Mouse (Mus musculus): ENCODE measurements around the gene Vamp4.

Vamp4 gene

DNA sequence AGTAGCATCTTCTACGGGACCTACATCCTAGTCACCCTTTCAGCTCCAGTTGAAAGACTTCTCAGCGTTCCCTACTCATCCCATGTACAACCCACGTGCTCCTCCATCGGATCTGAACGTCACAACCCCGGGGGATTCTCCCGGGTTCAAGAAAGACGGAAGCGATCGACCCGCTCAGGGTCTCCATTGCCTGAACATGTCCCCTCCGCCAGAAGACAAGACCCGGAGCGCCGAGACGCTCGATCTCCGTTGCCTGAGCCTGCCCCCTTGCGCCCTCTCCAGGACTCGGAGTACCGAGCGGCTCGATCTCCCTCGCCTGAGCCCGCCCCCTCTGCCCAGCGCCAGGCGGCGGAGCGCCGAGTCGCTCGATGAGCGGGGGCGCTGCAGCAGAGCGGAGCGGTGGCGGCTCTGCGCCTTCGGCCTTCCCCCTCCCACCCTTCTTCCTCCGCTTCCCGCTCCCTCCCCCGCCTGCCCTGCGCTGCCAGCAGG is at the start of gene Vamp4:
Gene Vamp4 (plus strand): TSS at position 256 of the 489 bp plus-strand sequence.
- DNase-seq (ENCODE audit: extremely low spot score, low read depth, low spot score): peak; percentile 73

DNA sequence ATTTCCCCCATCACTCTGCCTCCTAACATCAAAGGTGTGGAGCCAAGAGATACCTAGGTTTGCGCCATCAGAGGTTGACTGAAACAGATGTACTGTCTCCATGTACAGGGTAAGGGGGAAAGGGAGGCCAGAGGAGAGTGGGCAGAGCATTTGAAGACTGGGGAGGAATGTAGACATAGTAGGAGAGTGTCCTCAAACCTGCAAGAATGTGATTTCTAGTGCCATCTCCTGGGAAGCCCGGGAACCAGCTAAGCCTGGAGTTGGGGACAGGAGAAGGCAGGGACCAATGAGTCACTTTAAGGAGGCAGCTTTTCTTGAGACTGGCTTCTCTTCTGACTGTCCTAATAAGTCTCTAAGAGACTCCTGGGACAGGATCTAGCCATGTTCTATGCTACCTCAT is 40.7 kb upstream of the Vamp4 start:
- no peak for DNase-seq (ENCODE audit: extremely low spot score, low read depth, low spot score)

DNA sequence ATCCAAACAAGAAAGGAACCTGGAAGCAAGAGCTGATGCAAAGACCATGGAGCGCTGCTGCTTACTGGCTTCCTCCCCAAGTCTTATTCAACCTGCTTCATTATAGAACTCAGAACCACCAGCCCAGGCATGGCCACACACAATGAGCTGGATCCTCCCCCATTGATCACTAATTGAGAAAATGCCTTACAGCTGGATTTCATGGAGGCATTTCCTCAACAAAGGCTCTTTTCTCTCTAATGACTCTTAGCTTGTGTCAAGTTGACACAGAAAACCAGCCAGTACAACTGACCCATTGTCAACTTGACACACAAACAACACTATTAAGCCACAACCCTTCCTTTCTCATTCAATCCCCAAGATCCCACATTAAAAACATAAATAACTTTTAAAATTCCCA is 39.6 kb upstream of the Vamp4 start:
- no peak for DNase-seq (ENCODE audit: extremely low spot score, low read depth, low spot score)

DNA sequence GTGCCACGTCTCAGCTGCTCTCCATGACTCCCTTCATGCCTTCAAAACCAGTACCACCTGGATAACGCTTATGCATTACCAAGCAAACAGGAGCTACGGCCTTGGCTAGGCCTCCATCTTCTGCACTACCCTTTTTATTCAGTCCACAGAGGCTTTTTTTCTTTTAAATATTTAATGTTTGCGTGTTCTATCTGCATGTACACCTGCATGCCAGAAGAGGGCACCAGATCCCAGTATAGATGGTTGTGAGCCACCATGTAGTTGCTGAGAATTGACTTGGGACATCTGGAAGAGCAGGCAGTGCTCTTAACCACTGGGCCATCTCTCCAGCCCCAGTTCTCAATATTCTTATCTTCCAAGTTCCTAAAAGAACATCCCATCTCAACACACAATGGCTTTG is 38.7 kb upstream of the Vamp4 start:
- no peak for DNase-seq (ENCODE audit: extremely low spot score, low read depth, low spot score)

DNA sequence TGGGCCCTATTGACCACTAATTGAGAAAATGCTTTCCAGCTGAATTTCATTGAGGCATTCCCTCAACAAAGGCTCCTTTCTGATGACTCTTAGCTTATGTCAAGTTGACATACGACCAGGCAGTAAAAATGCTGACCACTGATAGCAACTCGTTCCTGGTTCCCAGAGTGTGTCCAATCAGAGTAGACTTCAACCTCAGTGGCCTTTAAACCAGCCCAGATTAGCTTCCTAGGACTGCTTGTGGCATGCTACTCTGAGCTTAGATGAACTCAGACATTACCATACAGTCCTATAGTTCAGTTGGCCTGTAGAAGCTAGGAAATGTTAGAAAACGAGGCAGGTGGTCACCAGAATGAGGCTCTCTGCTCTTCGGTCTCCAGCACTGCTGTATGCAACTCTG is 38.0 kb upstream of the Vamp4 start:
- DNase-seq (ENCODE audit: extremely low spot score, low read depth, low spot score): no peak

DNA sequence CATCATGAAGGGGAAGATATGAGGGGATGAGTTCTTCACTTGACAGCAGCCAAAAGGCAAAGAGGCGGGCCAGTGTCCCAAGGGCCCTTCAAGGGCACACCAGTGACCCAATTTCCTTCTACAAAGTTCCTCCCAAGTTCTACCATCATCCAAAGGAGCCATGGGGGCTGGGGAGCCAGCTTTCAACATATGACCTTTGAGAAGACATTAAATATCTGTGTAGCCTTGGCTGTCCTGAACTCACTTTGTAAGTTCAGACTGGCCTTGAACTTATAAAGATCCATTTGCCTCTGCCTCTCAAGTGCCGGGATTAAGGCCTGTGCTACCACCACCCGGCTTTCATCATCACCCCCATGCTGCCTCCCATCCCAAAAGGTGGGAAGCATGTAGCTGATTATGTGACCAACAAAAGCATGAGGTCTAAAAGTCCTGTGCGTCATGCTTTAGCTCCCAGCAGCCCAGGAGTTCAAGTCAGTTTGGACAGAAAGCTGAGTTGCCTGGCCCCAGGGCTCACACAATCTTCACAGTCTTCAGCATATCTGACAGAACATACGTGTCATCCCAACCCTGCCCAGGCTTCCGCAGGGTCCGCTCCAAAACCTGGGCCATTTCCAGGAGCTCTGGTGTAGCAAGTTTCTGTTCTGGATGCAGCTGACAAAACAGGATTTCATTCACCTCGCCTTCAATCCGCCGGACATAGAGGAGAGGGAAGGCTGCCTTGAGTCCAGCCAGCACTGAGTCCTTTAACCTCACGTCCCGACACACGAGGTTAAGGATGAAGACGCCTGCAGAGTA is 36.4 kb upstream of the Vamp4 start:
- no peak for DNase-seq (ENCODE audit: extremely low spot score, low read depth, low spot score)

DNA sequence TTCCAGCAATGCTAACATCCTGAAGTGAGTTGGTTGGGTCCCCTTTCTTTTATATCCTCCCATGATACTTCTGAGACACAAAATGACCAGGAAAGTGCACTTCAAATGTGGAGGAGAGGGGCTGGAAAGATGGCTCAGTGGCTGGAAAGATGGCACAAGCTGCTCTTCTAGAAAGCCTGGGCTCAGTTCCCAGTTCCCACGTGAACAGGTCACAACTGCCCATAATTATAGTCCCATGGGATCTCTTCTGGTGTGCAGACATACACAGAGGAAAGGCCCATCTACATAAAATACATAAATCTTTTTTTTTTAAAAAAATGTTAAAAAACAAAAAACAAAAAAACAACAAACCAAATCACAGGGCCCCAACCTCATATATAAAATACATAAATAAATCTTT is 27.1 kb upstream of the Vamp4 start:
- no peak for DNase-seq (ENCODE audit: extremely low spot score, low read depth, low spot score)

DNA sequence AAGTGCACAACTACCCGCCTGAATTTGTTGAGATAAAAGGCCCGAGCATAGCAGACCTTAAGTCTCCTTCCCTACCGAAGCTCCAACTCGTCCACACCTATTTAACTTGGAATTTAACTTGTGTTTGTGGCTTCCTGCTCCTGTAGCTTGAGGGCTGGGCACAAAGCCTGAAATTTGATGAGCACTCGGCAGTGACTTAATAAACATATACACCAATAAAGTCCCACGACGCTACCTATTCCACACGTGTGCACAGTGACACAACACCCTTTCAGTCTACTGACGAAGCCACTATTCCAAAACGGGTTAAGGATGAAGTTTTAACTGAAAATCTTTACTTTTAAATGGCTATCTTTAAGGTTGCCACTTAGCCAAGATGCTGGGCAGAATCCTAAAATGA is 22.7 kb upstream of the Vamp4 start:
- no peak for DNase-seq (ENCODE audit: extremely low spot score, low read depth, low spot score)

DNA sequence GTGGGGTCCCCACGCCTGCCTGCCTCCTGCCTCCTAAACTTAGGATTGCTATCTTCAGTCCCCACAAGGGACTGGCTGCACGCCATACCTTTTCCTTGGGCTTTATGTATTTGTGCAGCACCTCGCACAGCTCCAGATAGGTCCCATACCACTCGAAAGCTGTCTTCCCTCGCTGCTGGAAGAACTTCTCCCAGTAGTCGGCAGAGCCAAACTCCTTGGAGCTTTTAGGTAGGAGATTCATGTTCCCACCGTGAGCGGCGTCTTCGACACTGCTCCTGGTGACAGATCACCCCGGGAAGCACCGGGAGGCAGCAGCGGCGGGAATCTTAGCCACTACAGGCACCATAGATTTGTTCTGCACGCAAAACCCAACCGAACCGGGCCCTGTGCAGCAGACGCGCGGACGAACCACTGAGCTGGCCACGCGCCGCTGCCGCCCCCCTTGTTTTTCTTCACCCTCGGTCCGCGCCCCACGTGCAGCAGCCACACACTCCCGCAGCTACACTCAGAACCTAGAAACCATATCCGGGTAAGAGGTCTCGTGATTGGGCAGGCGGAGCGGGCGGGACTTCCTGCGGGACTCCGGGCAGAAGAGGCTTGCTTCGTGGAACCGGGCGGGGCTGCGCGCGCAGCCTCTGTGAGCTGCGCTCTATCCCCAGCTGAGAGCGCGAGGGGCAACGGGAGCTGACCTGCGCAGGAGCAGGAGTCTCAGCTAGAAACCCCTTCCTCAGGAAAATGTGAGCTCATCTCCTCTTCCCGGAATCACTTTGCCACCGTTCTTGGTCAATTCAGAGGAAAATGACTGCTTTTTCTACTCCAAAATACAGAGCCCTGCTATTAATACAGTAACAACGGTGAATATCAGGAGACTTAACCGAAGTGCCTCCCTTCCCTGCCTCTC is 22.0 kb upstream of the Vamp4 start, which contains the start of gene Mettl13:
Gene Mettl13 (minus strand): TSS at position 536 of the 901 bp plus-strand sequence.
- peak; percentile 82 for DNase-seq (ENCODE audit: extremely low spot score, low read depth, low spot score)

DNA sequence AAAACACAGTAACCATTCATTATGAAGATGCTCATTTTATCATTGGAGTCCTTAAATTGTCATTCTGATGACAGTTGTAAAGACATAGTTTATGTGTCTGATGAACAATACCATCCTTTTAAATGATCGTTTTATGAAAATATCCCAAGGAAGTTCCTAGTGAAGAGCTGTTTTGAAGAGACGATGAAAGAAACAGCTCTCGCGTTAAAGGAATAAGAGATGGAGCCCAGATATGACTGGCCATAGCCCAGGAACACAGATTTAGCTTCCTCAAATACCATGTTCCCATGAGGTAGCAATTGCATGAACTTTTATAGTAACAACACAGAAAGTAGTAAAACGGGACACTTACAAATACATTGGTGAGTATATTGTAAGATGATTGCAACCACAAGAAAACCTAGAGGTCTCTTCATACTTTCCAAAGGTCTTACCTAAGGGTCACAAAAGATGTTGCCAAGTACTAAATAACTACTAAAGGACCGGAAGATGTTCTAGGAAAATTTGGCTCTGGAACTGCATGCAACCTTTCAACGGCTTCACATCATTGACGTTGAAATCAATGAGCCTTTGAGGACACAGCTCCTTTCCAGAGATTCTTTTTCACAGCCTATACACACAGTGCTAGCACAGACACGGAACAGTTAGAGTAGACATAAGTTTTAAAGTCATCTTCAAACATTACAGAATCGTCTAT is 21.2 kb upstream of the Vamp4 start:
- DNase-seq (ENCODE audit: extremely low spot score, low read depth, low spot score): no peak

DNA sequence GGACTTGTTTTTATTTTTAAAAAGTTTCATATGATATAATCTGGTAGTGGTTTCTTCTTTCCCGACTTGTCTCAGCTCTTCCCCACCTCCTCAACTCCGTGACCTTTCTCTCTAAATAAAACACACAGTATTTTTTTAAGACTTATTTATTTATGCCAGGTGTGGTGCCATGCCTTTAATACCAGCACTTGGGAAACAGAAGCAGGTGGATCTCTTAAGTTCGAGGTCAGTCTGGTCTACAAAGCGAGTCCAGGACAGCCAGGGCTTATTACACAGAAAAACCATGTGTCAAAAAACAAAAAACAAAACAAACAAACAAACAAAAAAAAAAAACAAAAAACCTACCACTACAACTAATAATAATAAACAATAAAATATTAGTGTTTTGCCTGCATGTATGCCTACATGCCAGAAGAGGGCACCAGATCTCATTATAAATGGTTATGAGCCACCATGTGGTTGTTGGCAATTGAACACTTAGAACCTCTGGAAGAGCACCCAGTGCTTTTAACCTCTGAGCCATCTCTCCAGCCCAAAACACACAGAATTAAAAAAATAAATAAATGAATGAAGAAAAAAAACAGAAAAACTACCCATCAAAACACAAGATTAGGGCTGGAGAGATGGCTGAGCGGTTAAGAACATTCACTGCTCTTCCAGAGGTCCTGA is 20.6 kb upstream of the Vamp4 start:
- DNase-seq (ENCODE audit: extremely low spot score, low read depth, low spot score): no peak

DNA sequence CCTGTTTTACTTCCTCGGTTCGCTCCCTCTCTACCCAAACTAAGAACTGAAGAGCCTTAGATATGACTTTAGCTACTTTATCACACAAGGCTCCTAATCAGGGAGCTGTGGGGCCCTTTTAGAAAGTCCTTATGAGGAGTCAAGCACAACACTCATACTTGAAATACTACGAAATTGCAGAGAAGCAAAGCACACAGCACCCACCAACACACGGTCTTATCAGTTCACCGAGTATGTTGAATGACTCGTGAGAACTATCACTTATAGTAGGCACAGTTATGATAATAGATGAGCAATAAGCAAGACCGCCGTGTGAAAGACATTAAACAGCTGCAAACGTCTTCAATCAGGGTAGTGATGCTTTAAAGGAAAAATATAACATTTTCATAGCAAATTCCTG is 17.4 kb upstream of the Vamp4 start:
- DNase-seq (ENCODE audit: extremely low spot score, low read depth, low spot score): no peak

DNA sequence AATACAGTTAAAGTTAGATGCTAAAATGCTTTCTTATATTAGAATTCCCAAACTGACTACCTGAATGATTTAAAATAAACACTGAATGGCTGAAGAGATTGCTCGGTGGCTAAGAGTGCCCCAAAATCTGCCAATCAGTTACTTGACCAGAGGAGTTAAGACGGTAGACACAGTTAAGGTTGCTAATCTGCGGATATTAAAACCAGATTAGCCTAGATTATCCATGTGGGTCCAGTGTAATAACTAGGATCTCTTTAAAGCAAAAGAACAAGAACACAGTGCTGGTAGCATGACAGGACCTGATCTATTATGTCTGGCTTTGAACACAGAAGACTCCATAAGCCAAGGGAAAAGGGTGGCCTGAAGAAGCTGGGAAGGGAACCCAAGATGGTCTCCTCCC is 16.1 kb upstream of the Vamp4 start:
- DNase-seq (ENCODE audit: extremely low spot score, low read depth, low spot score): no peak

DNA sequence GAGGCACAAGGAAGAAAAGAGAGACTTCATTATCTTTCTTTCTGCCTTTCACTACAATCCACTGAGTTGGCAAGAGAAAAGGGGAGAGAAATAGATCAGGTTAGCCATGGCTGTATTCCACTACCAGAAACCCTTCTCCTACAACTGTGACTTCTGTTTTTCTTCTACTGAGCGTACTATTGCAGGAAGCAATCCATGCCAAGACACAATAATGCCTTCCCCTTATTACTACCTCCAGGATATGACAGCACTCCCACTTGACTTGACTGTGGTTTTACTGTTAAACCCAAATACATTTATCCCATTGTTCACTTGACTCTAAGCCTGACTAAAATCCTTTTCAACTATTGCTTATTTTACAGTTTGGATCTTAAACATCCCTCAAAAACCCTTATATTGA is 7.1 kb upstream of the Vamp4 start:
- no peak for DNase-seq (ENCODE audit: extremely low spot score, low read depth, low spot score)

DNA sequence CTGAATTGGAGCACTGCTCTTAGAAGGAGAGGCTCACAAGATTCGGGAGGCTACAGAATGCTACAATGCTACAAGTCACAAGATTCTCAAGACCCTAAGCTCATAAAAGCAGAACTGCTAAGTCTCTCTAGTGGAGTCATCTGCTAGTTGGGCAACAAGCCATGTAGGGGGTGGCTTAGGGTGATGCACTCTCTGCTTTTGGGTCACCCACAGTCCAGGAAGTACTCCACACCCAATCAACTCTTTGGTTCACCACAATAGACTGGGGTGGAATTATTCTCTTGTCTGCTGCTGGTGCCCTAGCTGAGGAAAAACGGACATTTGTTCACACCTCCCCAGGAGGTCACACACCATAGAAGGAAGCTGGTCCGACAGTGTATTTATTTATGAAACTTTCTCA is 5.3 kb upstream of the Vamp4 start:
- DNase-seq (ENCODE audit: extremely low spot score, low read depth, low spot score): no peak

DNA sequence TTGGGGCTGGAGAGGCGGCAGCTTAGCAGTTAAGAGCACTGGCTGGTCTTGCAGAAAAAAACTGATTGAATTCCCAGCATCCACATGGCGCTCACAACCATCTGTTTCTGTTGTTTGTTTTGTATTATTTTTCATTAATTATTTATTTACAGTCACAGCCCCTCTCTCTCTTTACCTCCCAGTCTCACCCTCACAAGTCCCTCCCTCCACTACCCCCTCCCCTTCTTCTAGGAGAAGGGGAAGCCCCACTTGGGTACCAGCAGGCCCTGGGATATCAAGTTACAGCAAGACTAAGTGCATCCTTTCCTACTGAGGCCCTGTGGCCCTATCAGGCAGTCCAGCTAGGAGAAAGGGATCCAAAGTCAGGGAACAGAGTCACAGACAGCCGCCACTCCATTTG is 3.0 kb upstream of the Vamp4 start:
- DNase-seq (ENCODE audit: extremely low spot score, low read depth, low spot score): no peak

DNA sequence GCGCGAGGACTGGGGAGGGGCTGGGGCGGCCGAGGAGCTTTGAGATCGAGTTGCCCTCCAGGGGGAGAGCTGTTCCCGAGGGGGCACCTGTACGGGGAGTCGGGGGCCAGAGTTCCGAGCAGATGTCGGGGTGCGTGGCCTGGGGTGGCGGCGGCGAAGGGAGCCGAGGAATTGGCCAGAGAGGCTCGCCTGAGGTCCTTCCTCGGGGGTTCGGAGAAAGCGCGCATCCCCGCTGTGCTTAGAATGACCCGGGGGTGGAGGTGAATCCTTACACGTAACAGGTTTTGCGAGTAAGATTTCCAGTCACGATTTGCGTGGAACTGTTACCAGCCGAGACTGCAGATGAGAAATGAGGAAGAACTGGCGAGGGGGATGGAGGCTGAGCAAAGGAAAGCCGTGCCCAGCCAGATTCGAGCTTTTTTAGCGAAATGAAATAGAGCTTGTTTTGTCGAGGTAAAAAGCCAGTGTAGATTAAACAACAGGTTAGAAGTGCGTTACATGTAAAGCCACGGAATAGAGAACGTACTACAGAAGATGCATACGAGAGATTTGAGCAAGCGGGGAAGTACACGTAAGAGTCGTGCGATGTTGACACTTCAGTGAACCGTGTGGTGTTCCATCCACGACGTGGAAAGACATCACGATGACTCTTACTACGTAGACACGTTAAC is 751 bp downstream of the Vamp4 start:
- DNase-seq (ENCODE audit: extremely low spot score, low read depth, low spot score): no peak

DNA sequence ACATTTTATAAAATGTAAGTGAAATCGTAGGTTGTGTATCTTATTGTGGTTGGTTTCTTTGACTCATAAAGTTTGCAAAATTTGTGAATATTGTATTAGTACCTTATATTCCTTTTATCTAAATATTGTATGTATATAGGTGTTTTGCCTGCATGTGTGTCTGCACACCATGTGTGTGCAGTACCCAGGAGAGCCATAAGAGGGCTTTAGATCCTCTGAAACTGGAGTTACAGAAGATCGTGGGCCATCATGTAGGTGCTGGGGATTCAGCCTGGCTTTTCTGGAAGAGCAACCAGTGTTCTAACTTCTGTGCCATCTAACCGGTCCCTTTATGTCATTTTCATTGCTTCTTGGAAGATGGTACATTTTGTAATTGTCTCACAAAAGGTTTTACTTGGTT is 4.8 kb downstream of the Vamp4 start:
- DNase-seq (ENCODE audit: extremely low spot score, low read depth, low spot score): no peak

DNA sequence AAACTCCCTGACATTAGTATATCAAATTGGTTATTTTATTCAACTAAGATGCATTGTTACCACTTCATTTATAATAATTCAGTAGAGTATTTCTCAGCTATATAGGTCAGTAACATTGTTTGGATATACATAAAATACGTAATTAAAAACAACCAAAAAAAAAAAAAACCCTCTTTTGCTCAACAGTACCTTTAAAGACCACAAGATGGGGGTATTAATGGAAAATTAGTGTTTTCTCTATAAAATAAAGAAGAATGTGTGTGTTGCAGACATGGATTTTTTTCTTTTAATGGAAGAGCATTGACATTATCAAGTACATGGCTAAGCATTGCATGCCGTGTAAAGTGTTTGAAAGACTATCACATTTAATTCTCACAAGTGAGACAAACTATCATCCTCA is 12.6 kb downstream of the Vamp4 start:
- no peak for DNase-seq (ENCODE audit: extremely low spot score, low read depth, low spot score)

DNA sequence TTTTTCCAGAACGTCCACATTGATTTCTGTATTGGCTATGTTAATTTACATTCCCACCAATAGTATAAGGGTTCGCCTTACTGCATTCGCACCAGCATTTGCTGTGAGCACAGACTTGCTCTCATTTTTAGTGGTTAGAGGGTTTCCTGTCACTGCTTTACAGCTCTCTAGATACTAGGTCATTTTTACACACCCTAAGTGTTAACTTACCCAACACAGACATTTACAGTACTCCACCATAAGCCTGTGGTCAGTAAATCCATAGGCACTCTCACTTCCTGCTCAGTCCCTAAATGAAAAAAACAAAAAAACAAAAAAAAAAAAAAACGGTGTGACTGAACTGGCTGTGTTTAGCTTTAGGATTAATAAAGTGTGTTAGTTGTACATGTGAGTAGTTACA is 16.0 kb downstream of the Vamp4 start:
- DNase-seq (ENCODE audit: extremely low spot score, low read depth, low spot score): no peak

Measured in hindlimb bud, embryonic 11.5 days (tissue).